Mouse (Mus musculus) embryonic fibroblast, embryonic 13.5 days (primary cell): ENCODE measurements around the gene Slc35e3. TPM values are rescaled to one million over a fixed set of nuclear protein-coding genes. Genes with fewer than 3 reads are reported as not detected.
A peak's percentile ranks its signal among the peaks of the same experiment; 100 is the strongest.
"Not testable (repeated sequence)": the region's sequence is repeated elsewhere in the genome, so short reads cannot be mapped to it uniquely, and the experiment has no call there.

Experiments
- H3K27ac ChIP-seq: 2 replicates; pipeline ENCODE4 v1.5.1; 2012; ENCODE audit warnings: low read length, control low read depth, inconsistent platforms; ENCODE audit not compliant: insufficient read depth
- H3K4me1 ChIP-seq: 2 replicates; pipeline ENCODE4 v1.6.1; 2011; ENCODE audit warnings: low read length; ENCODE audit not compliant: control insufficient read depth, insufficient read depth
- H3K4me3 ChIP-seq: 2 replicates; pipeline ENCODE4 v1.5.1; 2011; ENCODE audit warnings: mild to moderate bottlenecking, control low read depth, low read length; ENCODE audit not compliant: insufficient read depth
- CTCF ChIP-seq: IDR thresholded peaks from 2 replicates; pipeline ENCODE4 v1.5.1; 2011; ENCODE audit warnings: mild to moderate bottlenecking, control low read depth, low read length, moderate library complexity, borderline replicate concordance; ENCODE audit not compliant: insufficient read depth
- POLR2A ChIP-seq: IDR thresholded peaks from 2 replicates; pipeline ENCODE4 v1.6.1; 2011; ENCODE audit warnings: low read depth, mild to moderate bottlenecking, control low read depth, low read length, moderate library complexity
- polyA plus RNA-seq: library from polyadenylated mRNA; stranded (reverse); fragments of >200 nt; gene quantifications from 2 replicates; pipeline ENCODE4 v1.2.4, GENCODE M21; 2011; ENCODE audit warnings: low read depth; ENCODE audit not compliant: missing spikeins, insufficient read length

Gene Slc35e3
- polyA plus RNA-seq, 1 experiment, result 28.9 TPM

- H3K27ac ChIP-seq, result peak overlapping the region; percentile 4; the same call in 1 of the 2 replicates
- no peak for TF ChIP-seq CTCF
- no peak for TF ChIP-seq POLR2A
- 0 out of 2 replicates have a peak, but pooled peaks cover 3% of the 10 kb centered on the region for H3K4me1 ChIP-seq
- no peak overlapping the region for H3K4me3 ChIP-seq
Observed at GRCm38 (mm10) chr10:117741698-117742475, 4.3 kb downstream of the Slc35e3 start.

- 0 out of 2 replicates have a peak overlapping the region, but pooled peaks have one; percentile 4 for H3K27ac ChIP-seq
- TF ChIP-seq CTCF (no peak), POLR2A (no peak)
- no peak overlapping the region for H3K4me3 ChIP-seq
- H3K4me1 ChIP-seq, result 0 out of 2 replicates have a peak, but pooled peaks cover 3% of the 10 kb centered on the region
Observed at GRCm38 (mm10) chr10:117740921-117741320, 5.2 kb downstream of the Slc35e3 start.

GRCm38 (mm10) chr10:117740171-117740570 is 6.0 kb downstream of the Slc35e3 start:
- Histone ChIP-seq H3K4me3 (no peak overlapping the region), H3K27ac (no peak overlapping the region), H3K4me1 (0 out of 2 replicates have a peak, but pooled peaks cover 3% of the 10 kb centered on the region)
- no peak for TF ChIP-seq CTCF
- TF ChIP-seq POLR2A, result no peak

GRCm38 (mm10) chr10:117739648-117739948 is 6.6 kb downstream of the Slc35e3 start:
- Histone ChIP-seq H3K4me1 (0 out of 2 replicates have a peak, but pooled peaks cover 3% of the 10 kb centered on the region), H3K4me3 (no peak overlapping the region), H3K27ac (no peak overlapping the region)
- no peak for TF ChIP-seq POLR2A
- no peak for TF ChIP-seq CTCF

- Histone ChIP-seq H3K4me3 (no peak overlapping the region), H3K27ac (no peak overlapping the region), H3K4me1 (0 out of 2 replicates have a peak, but pooled peaks cover 3% of the 10 kb centered on the region)
- TF ChIP-seq CTCF, result no peak
- no peak for TF ChIP-seq POLR2A
Observed at GRCm38 (mm10) chr10:117738928-117739647, 7.1 kb downstream of the Slc35e3 start.

GRCm38 (mm10) chr10:117738140-117738921 is 7.8 kb downstream of the Slc35e3 start:
- Histone ChIP-seq H3K27ac (no peak overlapping the region), H3K4me3 (no peak overlapping the region), H3K4me1 (0 out of 2 replicates have a peak, but pooled peaks cover under 1% of the 10 kb centered on the region)
- TF ChIP-seq CTCF, result no peak
- TF ChIP-seq POLR2A, result no peak

GRCm38 (mm10) chr10:117737498-117737897 is 8.7 kb downstream of the Slc35e3 start:
- not testable (repeated sequence) for H3K4me3 ChIP-seq, H3K27ac ChIP-seq

GRCm38 (mm10) chr10:117737075-117737474 is 9.1 kb downstream of the Slc35e3 start:
- no peak for TF ChIP-seq CTCF
- no peak overlapping the region for H3K27ac ChIP-seq
- H3K4me1 ChIP-seq, result no peaks in the 10 kb centered on the region
- no peak overlapping the region for H3K4me3 ChIP-seq

More at GRCm38 (mm10) chr10:117737498-117737897, 8.7 kb downstream of the Slc35e3 start:
- not testable (repeated sequence) for H3K4me1 ChIP-seq

- TF ChIP-seq POLR2A (no peak), CTCF (no peak)
- Histone ChIP-seq H3K4me1 (no peaks in the 10 kb centered on the region), H3K27ac (no peak overlapping the region), H3K4me3 (no peak overlapping the region)
Observed at GRCm38 (mm10) chr10:117736573-117736972, 9.6 kb downstream of the Slc35e3 start.

- not testable (repeated sequence) for H3K4me1 ChIP-seq, H3K4me3 ChIP-seq, H3K27ac ChIP-seq
Observed at GRCm38 (mm10) chr10:117735396-117735795, 10.8 kb downstream of the Slc35e3 start.

GRCm38 (mm10) chr10:117734104-117734852 is 11.9 kb downstream of the Slc35e3 start:
- H3K4me3 ChIP-seq, H3K27ac ChIP-seq, H3K4me1 ChIP-seq: not testable (repeated sequence)

GRCm38 (mm10) chr10:117733626-117734025 is 12.5 kb downstream of the Slc35e3 start:
- not testable (repeated sequence) for H3K27ac ChIP-seq, H3K4me3 ChIP-seq, H3K4me1 ChIP-seq
